Mouse (Mus musculus): ENCODE measurements around the gene En1.

GRCm38 (mm10) chr1:120605521-120606310 is 3.5 kb downstream of the En1 start:
- TF ChIP-seq CTCF (IDR thresholded peaks at IDR 0.05; ENCODE audit: low read depth) (no peak), EP300 (IDR thresholded peaks at IDR 0.05; ENCODE audit: low read depth) (no peak)

Measured in liver, embryonic 14.5 days (tissue).